Mouse (Mus musculus) stomach, embryonic 15.5 days (tissue): Measurements from ENCODE around the gene Nosip. TPM values are rescaled to one million over a fixed set of nuclear protein-coding genes. Genes with fewer than 3 reads are reported as not detected.

Experiments used
- ATAC-seq: fragments of 200-750 bp; cut with Nextera tagmentation; 2 replicates; pipeline ENCODE4 v1.8.0; 2017; ENCODE audit warnings: low read depth, moderate number of reproducible peaks, moderate TSS enrichment; ENCODE audit not compliant: insufficient read depth, low FRiP score
- H3K27ac ChIP-seq: fragments of 300-500 bp; sonication (generic); 2 replicates; pipeline ENCODE4 v1.5.1; 2015; ENCODE audit warnings: mild to moderate bottlenecking, inconsistent platforms
- H3K27me3 ChIP-seq: fragments of 300-500 bp; sonication (generic); replicated peaks from 2 replicates; pipeline ENCODE4 v1.6.1; 2015; ENCODE audit warnings: inconsistent platforms
- H3K36me3 ChIP-seq: fragments of 300-500 bp; sonication (generic); 2 replicates; pipeline ENCODE4 v1.6.1; 2015; ENCODE audit warnings: inconsistent platforms
- H3K4me1 ChIP-seq: fragments of 300-500 bp; sonication (generic); 2 replicates; pipeline ENCODE4 v1.6.1; 2015; ENCODE audit warnings: inconsistent platforms
- H3K4me2 ChIP-seq: fragments of 300-500 bp; sonication (generic); 2 replicates; pipeline ENCODE4 v1.6.1; 2015; ENCODE audit warnings: mild to moderate bottlenecking, inconsistent platforms
- H3K4me3 ChIP-seq: fragments of 300-500 bp; sonication (generic); replicated peaks from 2 replicates; pipeline ENCODE4 v1.5.1; 2015; ENCODE audit warnings: inconsistent platforms
- H3K9ac ChIP-seq: fragments of 300-500 bp; sonication (generic); 2 replicates; pipeline ENCODE4 v1.6.1; 2015; ENCODE audit warnings: inconsistent platforms
- H3K9me3 ChIP-seq: fragments of 300-500 bp; sonication (generic); 2 replicates; pipeline ENCODE4 v1.6.1; 2016; ENCODE audit warnings: inconsistent platforms
- WGBS: fragments of 180-500 bp; shearing (Covaris S2); methylation state at CpG from one replicate; pipeline ENCODE4 v1.1.7; 2015; 5-methylcytosine and 5-hydroxymethylcytosine counted together
- polyA plus RNA-seq: library from polyadenylated mRNA; unstranded; fragments of >200 nt; fragmentation: Nextera tagmentation; extraction: Ambion mirVana; gene quantifications from 2 replicates; pipeline ENCODE4 v1.2.1, GENCODE M21; 2015

Gene Nosip
- 52.8 and 55.5 TPM in 2 replicates for polyA plus RNA-seq

GRCm38 (mm10) chr7:45062239-45062835 lies at the start of gene Nosip, which contains the start of gene Prrg2:
Gene Nosip, plus strand, starts transcription at chr7:45062429.
Gene Prrg2, minus strand, starts transcription at chr7:45062677.
- Histone ChIP-seq H3K9ac (peak within 1 kb of the TSS; percentile 37), H3K36me3 (0 out of 2 replicates have a peak, but pooled peaks cover 5% of the 10 kb centered on the region), H3K27me3 (no peaks in the 10 kb centered on the region), H3K27ac (peak within 1 kb of the TSS; percentile 93), H3K4me2 (peak within 1 kb of the TSS; percentile 71), H3K4me3 (peak within 1 kb of the TSS; percentile 62), H3K4me1 (peaks cover 19% of the 10 kb centered on the region; the same call in 1 of the 2 replicates), H3K9me3 (no peaks in the 10 kb centered on the region)
- peak; percentile 86 for ATAC-seq
- under 1% methylated on average over 31 of the region's 31 CpGs for WGBS

- no peak for ATAC-seq
- no peak overlapping the region for H3K9ac ChIP-seq
- H3K36me3 ChIP-seq, result peaks cover 52% of the 10 kb centered on the region
- no peaks in the 10 kb centered on the region for H3K9me3 ChIP-seq
- no peaks in the 10 kb centered on the region for H3K27me3 ChIP-seq
- peaks cover 18% of the 10 kb centered on the region for H3K4me1 ChIP-seq
- no peak overlapping the region for H3K4me2 ChIP-seq
- no peak overlapping the region for H3K27ac ChIP-seq
- WGBS, result 82% methylated on average over 4 of the region's 4 CpGs
- no peak overlapping the region for H3K4me3 ChIP-seq
Measured at GRCm38 (mm10) chr7:45012824-45013223, 49.4 kb upstream of the Nosip start.

- no peaks in the 10 kb centered on the region for H3K9me3 ChIP-seq
- ATAC-seq, result no peak
- no peak overlapping the region for H3K27ac ChIP-seq
- no peak overlapping the region for H3K4me2 ChIP-seq
- no peak overlapping the region for H3K9ac ChIP-seq
- no peak overlapping the region for H3K4me3 ChIP-seq
- 91% methylated on average over 16 of the region's 16 CpGs for WGBS
- no peaks in the 10 kb centered on the region for H3K27me3 ChIP-seq
- H3K36me3 ChIP-seq, result peaks cover 45% of the 10 kb centered on the region
- peaks cover 18% of the 10 kb centered on the region for H3K4me1 ChIP-seq
Measured at GRCm38 (mm10) chr7:45013366-45014095, 48.7 kb upstream of the Nosip start.

- Histone ChIP-seq H3K9ac (no peak overlapping the region), H3K4me3 (no peak overlapping the region), H3K4me2 (no peak overlapping the region), H3K4me1 (peaks cover 22% of the 10 kb centered on the region), H3K27ac (no peak overlapping the region), H3K9me3 (no peaks in the 10 kb centered on the region), H3K27me3 (no peaks in the 10 kb centered on the region), H3K36me3 (peaks cover 40% of the 10 kb centered on the region)
- no peak for ATAC-seq
- 97% methylated on average over 3 of the region's 3 CpGs for WGBS
Measured at GRCm38 (mm10) chr7:45014096-45014451, 48.2 kb upstream of the Nosip start.

- Histone ChIP-seq H3K4me3 (peak overlapping the region; percentile 87), H3K4me2 (peak overlapping the region; percentile 90), H3K9ac (peak overlapping the region; percentile 88), H3K27me3 (no peaks in the 10 kb centered on the region), H3K9me3 (no peaks in the 10 kb centered on the region), H3K27ac (peak overlapping the region; percentile 100), H3K36me3 (peaks cover 28% of the 10 kb centered on the region), H3K4me1 (peaks cover 27% of the 10 kb centered on the region)
- WGBS, result under 1% methylated on average over 20 of the region's 20 CpGs
- ATAC-seq, result no peak
Measured at GRCm38 (mm10) chr7:45015344-45015956, 46.8 kb upstream of the Nosip start.

GRCm38 (mm10) chr7:45015957-45016612 lies 46.1 kb upstream of the Nosip start, which contains the start of gene Scaf1:
Gene Scaf1, minus strand, starts transcription at chr7:45016363.
- whole genome bisulfite sequencing, result under 1% methylated on average over 69 of the region's 69 CpGs
- peak; percentile 87 for ATAC-seq

GRCm38 (mm10) chr7:45016761-45017160 lies 45.5 kb upstream of the Nosip start:
- no peaks in the 10 kb centered on the region for H3K27me3 ChIP-seq
- ATAC-seq, result no peak
- H3K27ac ChIP-seq, result peak overlapping the region; percentile 100
- 3% methylated on average over 4 of the region's 4 CpGs for WGBS
- peak overlapping the region; percentile 37; the same call in 1 of the 2 replicates for H3K9ac ChIP-seq
- no peaks in the 10 kb centered on the region for H3K9me3 ChIP-seq
- peaks cover 18% of the 10 kb centered on the region; the same call in 1 of the 2 replicates for H3K36me3 ChIP-seq
- peaks cover 30% of the 10 kb centered on the region for H3K4me1 ChIP-seq
- H3K4me2 ChIP-seq, result peak overlapping the region; percentile 90
- peak overlapping the region; percentile 87 for H3K4me3 ChIP-seq

More at GRCm38 (mm10) chr7:45015957-45016612, 46.1 kb upstream of the Nosip start, which contains the start of gene Scaf1:
- peaks cover 24% of the 10 kb centered on the region for H3K36me3 ChIP-seq
- H3K27ac ChIP-seq, result peak within 1 kb of the TSS; percentile 100
- H3K4me2 ChIP-seq, result peak within 1 kb of the TSS; percentile 90
- no peaks in the 10 kb centered on the region for H3K9me3 ChIP-seq
- H3K4me1 ChIP-seq, result peaks cover 30% of the 10 kb centered on the region
- H3K4me3 ChIP-seq, result peak within 1 kb of the TSS; percentile 87
- peak within 1 kb of the TSS; percentile 88 for H3K9ac ChIP-seq
- no peaks in the 10 kb centered on the region for H3K27me3 ChIP-seq

- H3K27ac ChIP-seq, result peak within 1 kb of the TSS; percentile 100
- no peaks in the 10 kb centered on the region for H3K9me3 ChIP-seq
- H3K4me2 ChIP-seq, result peak within 1 kb of the TSS; percentile 90
- H3K4me1 ChIP-seq, result peaks cover 30% of the 10 kb centered on the region
- peak; percentile 91 for ATAC-seq
- H3K27me3 ChIP-seq, result no peaks in the 10 kb centered on the region
- WGBS, result under 1% methylated on average over 36 of the region's 36 CpGs
- H3K36me3 ChIP-seq, result peaks cover 11% of the 10 kb centered on the region; the same call in 1 of the 2 replicates
- H3K9ac ChIP-seq, result peak within 1 kb of the TSS; percentile 60
- peak within 1 kb of the TSS; percentile 87 for H3K4me3 ChIP-seq
Measured at GRCm38 (mm10) chr7:45017242-45018061, 44.8 kb upstream of the Nosip start, which contains the start of gene Rras. Gene Rras, plus strand, starts transcription at chr7:45017961.

- Histone ChIP-seq H3K9ac (no peak overlapping the region; the same call in 1 of the 2 replicates), H3K4me3 (peak overlapping the region; percentile 87), H3K9me3 (no peaks in the 10 kb centered on the region), H3K27ac (peak overlapping the region; percentile 100), H3K27me3 (no peaks in the 10 kb centered on the region), H3K4me1 (peaks cover 22% of the 10 kb centered on the region), H3K4me2 (peak overlapping the region; percentile 90), H3K36me3 (no peaks in the 10 kb centered on the region)
- whole genome bisulfite sequencing, result 35% methylated on average over 8 of the region's 8 CpGs
- ATAC-seq, result no peak
Measured at GRCm38 (mm10) chr7:45019031-45019571, 43.1 kb upstream of the Nosip start.

- no peak for ATAC-seq
- Histone ChIP-seq H3K4me1 (peaks cover 18% of the 10 kb centered on the region), H3K4me2 (no peak overlapping the region), H3K9me3 (no peaks in the 10 kb centered on the region), H3K27ac (no peak overlapping the region), H3K36me3 (no peaks in the 10 kb centered on the region), H3K9ac (no peak overlapping the region), H3K27me3 (no peaks in the 10 kb centered on the region), H3K4me3 (no peak overlapping the region)
- 70% methylated on average over 9 of the region's 9 CpGs for WGBS
Measured at GRCm38 (mm10) chr7:45020225-45020624, 42.0 kb upstream of the Nosip start.
